Mouse (Mus musculus) heart, adult 2 months (tissue): Measurements from ENCODE around the gene Hk2.

Experiments used
- CTCF ChIP-seq: fragments of 200-600 bp; IDR thresholded peaks from 2 replicates; pipeline ENCODE4 v1.8.1; 2022; ENCODE audit warnings: antibody characterized with exemption, mild to moderate bottlenecking, moderate library complexity
- EP300 ChIP-seq: fragments of 200-500 bp; IDR thresholded peaks from 2 replicates; pipeline ENCODE4 v1.6.1; 2011; ENCODE audit warnings: low read depth, low read length, control low read depth; ENCODE audit not compliant: insufficient read depth
- POLR2A ChIP-seq: fragments of 200-500 bp; IDR thresholded peaks from 2 replicates; pipeline ENCODE4 v1.6.1; 2011; ENCODE audit warnings: mild to moderate bottlenecking, low read depth, low read length, control low read depth; ENCODE audit not compliant: insufficient read depth

- TF ChIP-seq CTCF (no peak), POLR2A (no peak), EP300 (no peak)
Observed at GRCm38 (mm10) chr6:82790864-82791263, 16.6 kb upstream of the Hk2 start.
